Mouse (Mus musculus) liver, postnatal 0 days (tissue): ENCODE data around the gene Fgf18.

Source experiments
- CTCF ChIP-seq: sonication (generic); IDR thresholded peaks from 2 replicates; pipeline ENCODE4 v1.5.1; 2016; ENCODE audit warnings: antibody characterized with exemption, low read depth
- EP300 ChIP-seq: IDR thresholded peaks from 2 replicates; pipeline ENCODE4 v1.6.1; 2016; ENCODE audit warnings: antibody characterized with exemption, low read depth, mild to moderate bottlenecking

DNA sequence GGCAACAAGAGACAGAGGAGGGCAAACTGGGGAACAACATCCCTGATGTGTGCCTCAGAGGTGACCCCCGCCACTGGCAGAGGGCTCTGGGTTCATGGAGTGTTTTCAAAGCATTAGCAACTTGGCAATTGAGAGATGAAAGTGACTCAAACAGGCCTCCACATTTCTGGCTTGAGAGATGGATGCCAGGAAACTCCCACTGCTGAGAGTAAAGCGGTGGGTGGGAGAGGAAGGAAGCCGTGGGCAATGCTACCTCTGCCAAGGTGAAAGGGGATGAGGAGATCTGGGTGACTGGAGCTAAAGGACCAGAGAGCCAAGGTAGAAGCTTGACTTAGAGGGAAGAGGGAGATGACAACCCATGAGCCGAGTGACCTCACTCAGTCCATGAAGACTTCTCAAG, 61.7 kb downstream of the Fgf18 start:
- TF ChIP-seq CTCF: no peak
- TF ChIP-seq EP300: no peak
